Mouse (Mus musculus) neutrophil, adult 5-6 weeks (primary cell): ENCODE measurements around the gene Scg5. TPM values are rescaled to one million over a fixed set of nuclear protein-coding genes. Genes with fewer than 3 reads are reported as not detected.

Source experiments
- ATAC-seq: fragments of 151-379, 151-347 bp; 2 replicates; pipeline ENCODE4 v1.8.0; 2017; ENCODE audit warnings: mild to moderate bottlenecking, moderate TSS enrichment; ENCODE audit not compliant: insufficient number of reproducible peaks, poor library complexity, low FRiP score, severe bottlenecking; ENCODE audit errors: extremely low read depth
- total RNA-seq: library from RNA; stranded (forward); fragments of 200-1000 nt; gene quantifications from 2 replicates; pipeline ENCODE4 v1.2.3, GENCODE M21; 2017

Scg5 gene
- total RNA-seq, 1 experiment from 2014 or later: 5.0 TPM

- no peak for ATAC-seq
These were observed 63.0 kb downstream of the Scg5 start for GRCm38 (mm10) chr2:113765885-113766284.

DNA sequence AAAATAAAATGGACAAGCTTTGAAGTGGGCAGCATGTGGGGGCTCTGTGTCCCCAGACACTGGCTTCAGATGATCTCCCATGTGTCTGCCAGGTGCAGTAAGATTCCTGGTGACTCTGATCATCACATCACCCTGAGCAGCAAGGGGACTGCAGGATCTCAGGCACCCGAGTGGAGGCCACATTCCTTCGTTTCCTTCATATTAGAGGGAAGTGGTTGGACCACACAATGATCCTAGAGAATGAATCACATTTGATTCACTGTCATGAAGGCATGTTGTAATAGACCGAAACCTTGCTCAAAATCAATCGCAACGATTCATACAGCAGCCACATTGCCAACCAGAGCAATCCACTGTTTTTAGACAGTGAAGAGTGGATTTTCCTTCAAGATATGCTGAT lies 64.0 kb downstream of the Scg5 start:
- ATAC-seq: no peak

GRCm38 (mm10) chr2:113758311-113759161 lies 70.4 kb downstream of the Scg5 start, which contains the start of gene Grem1:
Gene Grem1 (minus strand): TSS chr2:113758646.
- ATAC-seq: no peak

DNA sequence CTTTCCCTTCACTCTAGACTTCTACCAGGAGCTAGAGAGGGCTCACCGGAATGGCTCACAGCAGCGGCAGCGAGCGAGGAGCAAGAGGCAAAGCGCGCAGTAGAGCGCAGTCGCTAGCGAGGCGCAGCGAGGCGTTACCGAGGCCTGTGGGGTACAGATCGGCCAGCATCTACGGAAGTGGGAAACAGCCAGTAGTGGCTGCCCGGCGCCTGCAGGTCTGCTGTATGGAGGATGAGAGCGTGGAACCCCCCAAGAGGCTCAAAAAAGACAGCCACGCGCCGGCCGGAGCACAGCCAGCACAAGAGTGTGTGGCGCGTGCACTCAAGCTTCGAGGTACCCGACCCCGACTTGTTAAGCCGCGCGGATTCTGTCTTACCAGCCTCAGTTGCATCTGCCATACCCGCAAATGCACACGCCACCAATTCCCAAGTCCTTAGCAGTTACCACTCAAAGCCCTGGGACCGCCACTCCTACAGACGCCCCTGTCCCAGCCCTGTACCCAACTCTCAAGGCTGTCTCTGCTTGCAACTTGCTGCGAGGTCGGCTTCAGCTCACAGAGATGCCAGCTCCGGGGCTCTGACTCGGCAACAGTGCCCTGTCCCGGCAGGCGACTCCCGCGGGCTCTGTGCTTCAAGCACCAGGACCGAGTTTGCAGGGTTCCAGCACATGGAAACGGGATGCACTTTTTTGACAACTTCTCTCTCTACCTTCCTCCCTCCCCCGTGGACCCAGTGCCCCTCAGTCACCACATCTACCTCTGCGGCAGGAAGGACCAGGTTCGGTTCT lies 71.2 kb downstream of the Scg5 start:
- no peak for ATAC-seq

DNA sequence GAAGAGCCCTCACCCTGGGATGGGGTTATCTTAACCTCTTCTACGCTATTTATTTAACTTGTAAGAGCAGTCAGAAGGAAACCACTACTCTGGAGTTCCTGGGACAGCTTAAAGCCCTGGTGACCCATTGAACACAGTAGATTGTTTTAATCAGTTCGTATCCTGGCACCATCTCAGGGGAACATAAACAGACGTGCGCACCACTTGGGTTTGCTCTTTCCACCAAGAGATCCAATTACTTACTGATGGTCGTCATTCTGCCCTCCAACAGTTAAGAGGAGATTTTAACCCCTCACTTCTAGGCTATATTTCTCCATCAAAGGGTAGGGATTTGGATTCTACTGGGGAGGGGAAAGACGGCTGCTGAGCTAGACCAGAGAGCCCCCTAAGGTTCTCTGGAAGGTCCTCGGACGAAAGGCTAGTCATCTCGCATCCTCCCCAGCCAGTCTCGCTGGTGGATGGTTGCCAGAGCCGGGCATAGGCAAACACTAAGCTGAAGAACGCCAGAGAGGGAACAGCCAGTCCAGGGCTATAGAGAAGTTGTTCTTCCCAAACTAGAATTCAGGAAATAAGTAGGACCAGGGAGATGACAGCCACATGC lies 71.9 kb downstream of the Scg5 start:
- ATAC-seq: no peak

DNA sequence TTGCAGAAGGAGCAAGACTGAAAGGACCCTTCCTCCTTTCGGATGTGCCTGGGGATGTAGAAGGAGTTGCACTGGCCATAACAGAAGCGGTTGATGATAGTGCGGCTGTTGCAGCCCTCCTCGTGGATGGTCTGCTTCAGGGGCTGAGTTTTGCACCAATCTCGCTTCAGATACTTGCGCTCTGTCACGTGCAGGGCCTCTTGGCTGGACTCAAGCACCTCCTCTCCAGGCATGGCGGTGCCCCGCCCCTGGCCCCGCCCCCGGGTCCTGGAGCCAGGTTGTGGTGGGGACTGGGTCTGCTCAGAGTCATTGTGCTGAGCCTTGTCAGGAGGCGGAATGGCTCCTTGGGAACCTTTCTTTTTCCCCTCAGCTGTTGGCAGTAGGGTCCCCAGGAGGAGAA lies 79.2 kb downstream of the Scg5 start:
- ATAC-seq: no peak

DNA sequence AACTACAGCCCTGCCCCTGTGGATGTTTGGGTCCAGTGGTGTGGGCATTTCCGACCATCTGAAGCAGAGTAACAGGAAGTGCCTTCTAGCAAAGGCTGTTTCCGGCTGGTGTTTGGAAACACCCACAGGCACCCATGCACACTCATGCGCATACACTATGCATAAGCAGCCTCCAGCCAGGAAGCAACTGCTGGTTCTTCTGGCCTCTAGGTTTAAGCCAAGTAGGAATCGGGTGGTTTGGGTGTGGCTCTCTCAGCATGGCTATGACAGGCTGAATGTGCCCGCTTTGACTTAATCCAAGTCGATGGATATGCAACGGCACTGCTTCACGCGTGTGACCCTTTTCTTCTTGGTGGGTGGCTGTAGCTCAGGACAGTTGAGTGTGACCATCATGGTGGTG lies 79.6 kb downstream of the Scg5 start:
- ATAC-seq: no peak

- ATAC-seq: no peak
These were observed 100.3 kb downstream of the Scg5 start for GRCm38 (mm10) chr2:113728581-113728980.

Other genes starting within 250 kb of the Scg5 start
- not detected in 2 replicates for gene Grem1, start 70.5 kb downstream of the Scg5 start, total RNA-seq
- gene Arhgap11a, start 19.5 kb upstream of the Scg5 start, total RNA-seq: 21.0 and 21.6 TPM in 2 replicates
- gene Gjd2, start 184.5 kb upstream of the Scg5 start, total RNA-seq: not detected in 2 replicates
- not detected in 2 replicates for gene Actc1, start 224.4 kb upstream of the Scg5 start, total RNA-seq